Mouse (Mus musculus): Measurements from ENCODE around the gene Galnt16. TPM values are rescaled to one million over a fixed set of nuclear protein-coding genes. Genes with fewer than 3 reads are reported as not detected.
A peak's percentile ranks its signal among the peaks of the same experiment; 100 is the strongest.

The Galnt16 gene
- polyA plus RNA-seq, 1 experiment from 2014 or later = 24.7 TPM

GRCm38 (mm10) chr12:80601597-80602269 is 83.7 kb downstream of the Galnt16 start:
- no peaks in the 10 kb centered on the region for H3K27me3 ChIP-seq
- H3K36me3 ChIP-seq = peaks cover 40% of the 10 kb centered on the region; the same call in 1 of the 2 replicates
- no peak for ATAC-seq (ENCODE audit: low FRiP score, low read depth)
- no peak overlapping the region for H3K9ac ChIP-seq (replicated peaks)
- 89% methylated on average over 9 of the region's 9 CpGs for WGBS
- no peak overlapping the region for H3K27ac ChIP-seq (replicated peaks)
- no peak overlapping the region for H3K4me2 ChIP-seq (replicated peaks)
- H3K4me1 ChIP-seq = 0 out of 2 replicates have a peak, but pooled peaks cover 2% of the 10 kb centered on the region
- no peak overlapping the region for H3K4me3 ChIP-seq
- H3K9me3 ChIP-seq = no peaks in the 10 kb centered on the region

GRCm38 (mm10) chr12:80602432-80602831 is 84.4 kb downstream of the Galnt16 start:
- Histone ChIP-seq H3K9ac (replicated peaks) (no peak overlapping the region), H3K27ac (replicated peaks) (no peak overlapping the region), H3K27me3 (no peaks in the 10 kb centered on the region), H3K9me3 (no peaks in the 10 kb centered on the region), H3K36me3 (peaks cover 40% of the 10 kb centered on the region; the same call in 1 of the 2 replicates), H3K4me1 (0 out of 2 replicates have a peak, but pooled peaks cover 2% of the 10 kb centered on the region), H3K4me3 (no peak overlapping the region), H3K4me2 (replicated peaks) (no peak overlapping the region)
- no peak for ATAC-seq (ENCODE audit: low FRiP score, low read depth)
- 94% methylated on average over 5 of the region's 5 CpGs for WGBS

DNA sequence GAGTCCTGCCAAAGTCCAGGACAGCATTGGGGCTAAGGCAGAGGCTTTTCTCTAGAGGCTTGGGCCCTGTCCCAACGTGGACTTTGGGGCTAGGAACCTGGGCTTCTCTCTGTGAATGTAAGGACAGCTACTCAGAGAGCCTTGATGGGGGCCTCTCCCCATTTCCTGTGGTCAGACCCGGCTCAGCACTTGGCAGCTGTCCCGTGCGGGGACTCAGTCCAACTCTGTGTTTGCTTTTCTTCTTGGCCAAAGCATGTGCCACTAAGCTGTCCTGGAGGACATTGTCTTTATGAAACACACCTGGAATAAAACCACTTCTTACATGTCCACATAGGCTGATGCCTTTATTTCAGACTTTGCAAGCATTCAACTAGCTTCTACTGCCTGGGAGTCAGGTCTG is 85.5 kb downstream of the Galnt16 start:
- Histone ChIP-seq H3K27me3 (no peaks in the 10 kb centered on the region), H3K27ac (replicated peaks) (no peak overlapping the region), H3K9me3 (no peaks in the 10 kb centered on the region), H3K36me3 (peaks cover 32% of the 10 kb centered on the region; the same call in 1 of the 2 replicates), H3K4me1 (0 out of 2 replicates have a peak, but pooled peaks cover 2% of the 10 kb centered on the region), H3K4me2 (replicated peaks) (no peak overlapping the region), H3K9ac (replicated peaks) (no peak overlapping the region), H3K4me3 (no peak overlapping the region)
- no peak for ATAC-seq (ENCODE audit: low FRiP score, low read depth)
- WGBS = 88% methylated on average over 4 of the region's 4 CpGs

- H3K9me3 ChIP-seq = no peaks in the 10 kb centered on the region
- H3K36me3 ChIP-seq = peaks cover 26% of the 10 kb centered on the region; the same call in 1 of the 2 replicates
- no peak overlapping the region for H3K9ac ChIP-seq (replicated peaks)
- no peak overlapping the region for H3K27ac ChIP-seq (replicated peaks)
- no peaks in the 10 kb centered on the region for H3K4me1 ChIP-seq
- H3K4me2 ChIP-seq (replicated peaks) = no peak overlapping the region
- WGBS = 75% methylated on average over 2 of the region's 2 CpGs
- no peaks in the 10 kb centered on the region for H3K27me3 ChIP-seq
- no peak for ATAC-seq (ENCODE audit: low FRiP score, low read depth)
- no peak overlapping the region for H3K4me3 ChIP-seq
Measured at GRCm38 (mm10) chr12:80604218-80604617, 86.1 kb downstream of the Galnt16 start.

- no peak for ATAC-seq (ENCODE audit: low FRiP score, low read depth)
- 93% methylated on average over 1 of the region's 1 CpGs for WGBS
- Histone ChIP-seq H3K36me3 (0 out of 2 replicates have a peak, but pooled peaks cover 5% of the 10 kb centered on the region), H3K4me1 (no peaks in the 10 kb centered on the region), H3K27ac (replicated peaks) (no peak overlapping the region), H3K9ac (replicated peaks) (no peak overlapping the region), H3K4me3 (no peak overlapping the region), H3K27me3 (no peaks in the 10 kb centered on the region), H3K4me2 (replicated peaks) (no peak overlapping the region), H3K9me3 (no peaks in the 10 kb centered on the region)
Measured at GRCm38 (mm10) chr12:80608576-80608975, 90.5 kb downstream of the Galnt16 start.

GRCm38 (mm10) chr12:80609928-80610327 is 91.9 kb downstream of the Galnt16 start:
- H3K27ac ChIP-seq (replicated peaks) = no peak overlapping the region
- no peak overlapping the region for H3K4me3 ChIP-seq
- no peaks in the 10 kb centered on the region for H3K4me1 ChIP-seq
- H3K9ac ChIP-seq (replicated peaks) = no peak overlapping the region
- H3K27me3 ChIP-seq = no peaks in the 10 kb centered on the region
- no peak for ATAC-seq (ENCODE audit: low FRiP score, low read depth)
- H3K4me2 ChIP-seq (replicated peaks) = no peak overlapping the region
- H3K9me3 ChIP-seq = no peaks in the 10 kb centered on the region
- H3K36me3 ChIP-seq = no peaks in the 10 kb centered on the region
- WGBS = 82% methylated on average over 3 of the region's 3 CpGs

- H3K9me3 ChIP-seq = no peaks in the 10 kb centered on the region
- no peak overlapping the region for H3K9ac ChIP-seq (replicated peaks)
- WGBS = 62% methylated on average over 9 of the region's 9 CpGs
- H3K27ac ChIP-seq (replicated peaks) = no peak overlapping the region
- H3K4me2 ChIP-seq (replicated peaks) = no peak overlapping the region
- no peaks in the 10 kb centered on the region for H3K36me3 ChIP-seq
- no peak overlapping the region for H3K4me3 ChIP-seq
- H3K4me1 ChIP-seq = no peaks in the 10 kb centered on the region
- no peaks in the 10 kb centered on the region for H3K27me3 ChIP-seq
- ATAC-seq (ENCODE audit: low FRiP score, low read depth) = no peak
Measured at GRCm38 (mm10) chr12:80612113-80612791, 94.2 kb downstream of the Galnt16 start.

DNA sequence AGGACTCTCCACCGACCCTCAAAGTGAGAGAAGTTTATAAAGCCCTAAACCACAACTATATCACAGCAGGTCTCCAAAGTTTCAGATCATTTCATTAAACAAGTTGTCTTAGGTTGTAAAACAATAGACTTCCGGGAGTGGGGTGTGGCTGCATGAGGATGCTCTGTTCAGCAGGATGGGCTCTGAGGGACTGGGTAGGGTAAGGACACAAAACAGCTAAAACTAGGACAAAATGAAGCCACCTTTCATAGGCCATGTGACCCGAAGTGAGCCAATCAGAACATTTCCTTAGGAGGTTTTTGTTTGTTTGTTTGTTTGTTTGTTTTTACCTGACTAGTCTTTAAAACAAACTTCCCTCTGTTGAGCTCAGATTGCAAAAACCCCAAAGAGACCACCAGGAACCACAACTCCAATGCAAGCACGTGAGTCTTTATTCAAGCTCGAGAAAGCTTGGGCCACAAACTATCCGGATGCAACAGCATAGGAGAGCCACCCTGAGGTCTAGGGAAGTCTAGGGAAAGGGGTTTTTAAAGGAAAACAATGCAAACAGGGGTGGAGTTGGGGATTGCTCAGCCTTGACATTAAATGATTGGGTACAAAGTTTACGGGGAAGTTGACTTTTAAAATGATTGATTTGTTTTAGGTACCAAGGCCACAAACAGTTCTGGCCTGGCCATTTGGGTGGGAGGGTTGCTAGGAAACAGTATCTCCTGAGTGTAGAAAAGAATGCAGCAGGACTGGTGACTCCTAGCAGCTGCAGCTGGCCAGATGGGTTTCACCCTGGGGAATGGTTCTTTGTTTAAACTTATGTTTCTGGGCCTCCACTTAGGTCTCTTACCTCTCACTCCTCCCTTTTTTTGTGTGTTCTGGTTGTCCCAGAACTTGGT is 97.5 kb downstream of the Galnt16 start:
- Histone ChIP-seq H3K27me3 (no peaks in the 10 kb centered on the region), H3K4me1 (no peaks in the 10 kb centered on the region), H3K27ac (replicated peaks) (no peak overlapping the region), H3K4me3 (no peak overlapping the region), H3K9ac (replicated peaks) (no peak overlapping the region), H3K4me2 (replicated peaks) (no peak overlapping the region), H3K36me3 (no peaks in the 10 kb centered on the region), H3K9me3 (no peaks in the 10 kb centered on the region)
- 70% methylated on average over 7 of the region's 7 CpGs for WGBS
- ATAC-seq (ENCODE audit: low FRiP score, low read depth) = no peak

DNA sequence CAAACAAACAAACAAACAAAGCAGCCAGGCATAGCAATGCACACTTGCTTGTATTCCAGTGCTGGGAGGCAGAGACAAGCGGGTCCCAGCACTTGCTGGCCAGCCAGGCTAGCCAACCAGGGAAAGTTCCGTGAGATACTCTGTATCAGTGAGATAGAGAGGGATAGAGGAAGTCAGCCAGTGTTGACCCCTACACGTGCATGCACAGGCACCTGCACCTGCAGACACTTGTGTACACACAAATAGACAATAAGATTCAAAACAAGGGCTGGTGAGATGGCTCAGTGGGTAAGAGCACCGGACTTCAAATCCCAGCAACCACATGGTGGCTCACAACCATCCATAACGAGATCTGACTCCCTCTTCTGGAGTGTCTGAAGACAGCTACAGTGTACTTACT is 102.4 kb downstream of the Galnt16 start:
- 82% methylated on average over 5 of the region's 5 CpGs for WGBS

GRCm38 (mm10) chr12:80631790-80632189 is 113.7 kb downstream of the Galnt16 start:
- H3K4me3 ChIP-seq = no peak overlapping the region
- peaks cover 55% of the 10 kb centered on the region for H3K36me3 ChIP-seq
- WGBS = 87% methylated on average over 5 of the region's 5 CpGs
- H3K4me2 ChIP-seq (replicated peaks) = no peak overlapping the region
- peaks cover 2% of the 10 kb centered on the region; the same call in 1 of the 2 replicates for H3K4me1 ChIP-seq
- ATAC-seq (ENCODE audit: low FRiP score, low read depth) = no peak
- H3K9ac ChIP-seq (replicated peaks) = no peak overlapping the region
- H3K9me3 ChIP-seq = no peaks in the 10 kb centered on the region
- H3K27me3 ChIP-seq = no peaks in the 10 kb centered on the region
- no peak overlapping the region for H3K27ac ChIP-seq (replicated peaks)

More for the DNA sequence above, 102.4 kb downstream of the Galnt16 start:
- no peak for ATAC-seq (ENCODE audit: low FRiP score, low read depth)
- H3K9me3 ChIP-seq = no peaks in the 10 kb centered on the region
- no peak overlapping the region for H3K4me3 ChIP-seq
- H3K27me3 ChIP-seq = no peaks in the 10 kb centered on the region
- no peak overlapping the region for H3K4me2 ChIP-seq (replicated peaks)
- H3K9ac ChIP-seq (replicated peaks) = no peak overlapping the region
- H3K27ac ChIP-seq (replicated peaks) = no peak overlapping the region
- H3K4me1 ChIP-seq = no peaks in the 10 kb centered on the region
- H3K36me3 ChIP-seq = no peaks in the 10 kb centered on the region

GRCm38 (mm10) chr12:80642725-80643692 is 124.9 kb downstream of the Galnt16 start:
- 4% methylated on average over 48 of the region's 48 CpGs for whole genome bisulfite sequencing
- ATAC-seq (ENCODE audit: low FRiP score, low read depth) = no peak; the same call in 1 of the 2 replicates
- Histone ChIP-seq H3K4me3 (peak overlapping the region; percentile 97), H3K27ac (replicated peaks) (peak overlapping the region; percentile 91), H3K9ac (replicated peaks) (peak overlapping the region; percentile 97), H3K9me3 (no peaks in the 10 kb centered on the region), H3K27me3 (no peaks in the 10 kb centered on the region), H3K36me3 (peaks cover 37% of the 10 kb centered on the region), H3K4me1 (peaks cover 35% of the 10 kb centered on the region), H3K4me2 (replicated peaks) (peak overlapping the region; percentile 96)

All from midbrain, embryonic 12.5 days (tissue).